Mouse (Mus musculus): Measurements from ENCODE around the gene Hist2h3c2. TPM values are rescaled to one million over a fixed set of nuclear protein-coding genes. Genes with fewer than 3 reads are reported as not detected.
A peak's percentile ranks its signal among the peaks of the same experiment; 100 is the strongest.

Hist2h3c2 gene
- polyA plus RNA-seq, 1 experiment from 2014 or later, result 5.3 TPM

- peak within 1 kb of the TSS; percentile 59 for H3K4me3 ChIP-seq (ENCODE audit: low read depth, low read length)
- WGBS, result under 1% methylated on average over 31 of the region's 40 CpGs
- peak within 1 kb of the TSS; percentile 99 for H3K27ac ChIP-seq (replicated peaks; ENCODE audit: low read depth, low read length)
- ATAC-seq (ENCODE audit: low read depth) (peak; percentile 90), DNase-seq (ENCODE audit: low spot score) (peak; percentile 98)
- peak within 1 kb of the TSS; percentile 76 for H3K4me2 ChIP-seq (ENCODE audit: low read depth, low read length)
- H3K27me3 ChIP-seq (replicated peaks; ENCODE audit: control insufficient read depth, insufficient read depth, low read length), result no peaks in the 10 kb centered on the region
- no peaks in the 10 kb centered on the region for H3K9me3 ChIP-seq (ENCODE audit: control insufficient read depth, low read length)
- H3K9ac ChIP-seq (ENCODE audit: low read depth, low read length), result peak within 1 kb of the TSS; percentile 83
- H3K4me1 ChIP-seq (ENCODE audit: control insufficient read depth, insufficient read depth, low read length), result peaks cover 17% of the 10 kb centered on the region
- no peaks in the 10 kb centered on the region for H3K36me3 ChIP-seq (ENCODE audit: control insufficient read depth, insufficient read depth, low read length)
These were observed 24.1 kb upstream of the Hist2h3c2 start, which contains the start of gene Hist2h4 for GRCm38 (mm10) chr3:96262979-96263550. Gene Hist2h4 (minus strand): TSS chr3:96263311.

GRCm38 (mm10) chr3:96262216-96262875, 23.4 kb upstream of the Hist2h3c2 start:
- Histone ChIP-seq H3K4me2 (ENCODE audit: low read depth, low read length) (peak overlapping the region; percentile 76), H3K27ac (replicated peaks; ENCODE audit: low read depth, low read length) (peak overlapping the region; percentile 99), H3K27me3 (replicated peaks; ENCODE audit: control insufficient read depth, insufficient read depth, low read length) (no peaks in the 10 kb centered on the region), H3K36me3 (ENCODE audit: control insufficient read depth, insufficient read depth, low read length) (no peaks in the 10 kb centered on the region), H3K4me3 (ENCODE audit: low read depth, low read length) (peak overlapping the region; percentile 59), H3K4me1 (ENCODE audit: control insufficient read depth, insufficient read depth, low read length) (peaks cover 15% of the 10 kb centered on the region), H3K9ac (ENCODE audit: low read depth, low read length) (peak overlapping the region; percentile 83), H3K9me3 (ENCODE audit: control insufficient read depth, low read length) (no peaks in the 10 kb centered on the region)
- peak; percentile 95 for DNase-seq (ENCODE audit: low spot score)
- under 1% methylated on average over 19 of the region's 19 CpGs for WGBS
- peak; percentile 85 for ATAC-seq (ENCODE audit: low read depth)

- Histone ChIP-seq H3K9me3 (ENCODE audit: control insufficient read depth, low read length) (no peaks in the 10 kb centered on the region), H3K36me3 (ENCODE audit: control insufficient read depth, insufficient read depth, low read length) (no peaks in the 10 kb centered on the region), H3K27ac (replicated peaks; ENCODE audit: low read depth, low read length) (peak overlapping the region; percentile 99), H3K9ac (ENCODE audit: low read depth, low read length) (peak overlapping the region; percentile 83; the same call in 1 of the 2 replicates), H3K27me3 (replicated peaks; ENCODE audit: control insufficient read depth, insufficient read depth, low read length) (no peaks in the 10 kb centered on the region), H3K4me2 (ENCODE audit: low read depth, low read length) (peak overlapping the region; percentile 76), H3K4me3 (ENCODE audit: low read depth, low read length) (peak overlapping the region; percentile 59), H3K4me1 (ENCODE audit: control insufficient read depth, insufficient read depth, low read length) (peaks cover 15% of the 10 kb centered on the region)
- WGBS, result 53% methylated on average over 3 of the region's 3 CpGs
- no peak for DNase-seq (ENCODE audit: low spot score)
- ATAC-seq (ENCODE audit: low read depth), result no peak
These were observed 22.7 kb upstream of the Hist2h3c2 start for GRCm38 (mm10) chr3:96261623-96262022.

GRCm38 (mm10) chr3:96260220-96260619, 21.3 kb upstream of the Hist2h3c2 start:
- H3K4me2 ChIP-seq (ENCODE audit: low read depth, low read length), result no peak overlapping the region
- H3K4me1 ChIP-seq (ENCODE audit: control insufficient read depth, insufficient read depth, low read length), result peaks cover 15% of the 10 kb centered on the region
- no peaks in the 10 kb centered on the region for H3K9me3 ChIP-seq (ENCODE audit: control insufficient read depth, low read length)
- no peak for ATAC-seq (ENCODE audit: low read depth)
- H3K27ac ChIP-seq (replicated peaks; ENCODE audit: low read depth, low read length), result no peak overlapping the region
- WGBS, result 92% methylated on average over 5 of the region's 5 CpGs
- H3K4me3 ChIP-seq (ENCODE audit: low read depth, low read length), result no peak overlapping the region
- no peak overlapping the region for H3K9ac ChIP-seq (ENCODE audit: low read depth, low read length)
- no peak for DNase-seq (ENCODE audit: low spot score)
- no peaks in the 10 kb centered on the region for H3K36me3 ChIP-seq (ENCODE audit: control insufficient read depth, insufficient read depth, low read length)
- no peaks in the 10 kb centered on the region for H3K27me3 ChIP-seq (replicated peaks; ENCODE audit: control insufficient read depth, insufficient read depth, low read length)

- H3K9ac ChIP-seq (ENCODE audit: low read depth, low read length), result no peak overlapping the region
- 61% methylated on average over 3 of the region's 3 CpGs for WGBS
- H3K9me3 ChIP-seq (ENCODE audit: control insufficient read depth, low read length), result no peaks in the 10 kb centered on the region
- no peaks in the 10 kb centered on the region for H3K36me3 ChIP-seq (ENCODE audit: control insufficient read depth, insufficient read depth, low read length)
- no peak for ATAC-seq (ENCODE audit: low read depth)
- no peak overlapping the region for H3K27ac ChIP-seq (replicated peaks; ENCODE audit: low read depth, low read length)
- H3K4me3 ChIP-seq (ENCODE audit: low read depth, low read length), result no peak overlapping the region
- DNase-seq (ENCODE audit: low spot score), result no peak
- peaks cover 3% of the 10 kb centered on the region; the same call in 1 of the 2 replicates for H3K4me1 ChIP-seq (ENCODE audit: control insufficient read depth, insufficient read depth, low read length)
- no peak overlapping the region for H3K4me2 ChIP-seq (ENCODE audit: low read depth, low read length)
- no peaks in the 10 kb centered on the region for H3K27me3 ChIP-seq (replicated peaks; ENCODE audit: control insufficient read depth, insufficient read depth, low read length)
These were observed 18.3 kb upstream of the Hist2h3c2 start for GRCm38 (mm10) chr3:96257190-96257589.

- ATAC-seq (ENCODE audit: low read depth), result no peak
- no peak overlapping the region for H3K4me3 ChIP-seq (ENCODE audit: low read depth, low read length)
- no peak overlapping the region for H3K4me2 ChIP-seq (ENCODE audit: low read depth, low read length)
- no peak overlapping the region for H3K9ac ChIP-seq (ENCODE audit: low read depth, low read length)
- no peaks in the 10 kb centered on the region for H3K36me3 ChIP-seq (ENCODE audit: control insufficient read depth, insufficient read depth, low read length)
- WGBS, result 67% methylated on average over 5 of the region's 5 CpGs
- no peak for DNase-seq (ENCODE audit: low spot score)
- H3K9me3 ChIP-seq (ENCODE audit: control insufficient read depth, low read length), result no peaks in the 10 kb centered on the region
- H3K4me1 ChIP-seq (ENCODE audit: control insufficient read depth, insufficient read depth, low read length), result no peaks in the 10 kb centered on the region
- H3K27ac ChIP-seq (replicated peaks; ENCODE audit: low read depth, low read length), result no peak overlapping the region
- no peaks in the 10 kb centered on the region for H3K27me3 ChIP-seq (replicated peaks; ENCODE audit: control insufficient read depth, insufficient read depth, low read length)
These were observed 17.1 kb upstream of the Hist2h3c2 start for GRCm38 (mm10) chr3:96255926-96256593.

- Histone ChIP-seq H3K4me2 (ENCODE audit: low read depth, low read length) (no peak overlapping the region), H3K4me1 (ENCODE audit: control insufficient read depth, insufficient read depth, low read length) (0 out of 2 replicates have a peak, but pooled peaks cover 3% of the 10 kb centered on the region), H3K4me3 (ENCODE audit: low read depth, low read length) (no peak overlapping the region), H3K9me3 (ENCODE audit: control insufficient read depth, low read length) (no peaks in the 10 kb centered on the region), H3K27me3 (replicated peaks; ENCODE audit: control insufficient read depth, insufficient read depth, low read length) (no peaks in the 10 kb centered on the region), H3K27ac (replicated peaks; ENCODE audit: low read depth, low read length) (no peak overlapping the region), H3K9ac (ENCODE audit: low read depth, low read length) (no peak overlapping the region), H3K36me3 (ENCODE audit: control insufficient read depth, insufficient read depth, low read length) (no peaks in the 10 kb centered on the region)
- DNase-seq (ENCODE audit: low spot score) (peak; percentile 75), ATAC-seq (ENCODE audit: low read depth) (peak; percentile 70; the same call in 1 of the 2 replicates)
- 37% methylated on average over 10 of the region's 10 CpGs for WGBS
These were observed 15.9 kb upstream of the Hist2h3c2 start for GRCm38 (mm10) chr3:96254683-96255355.

GRCm38 (mm10) chr3:96251787-96252186, 12.9 kb upstream of the Hist2h3c2 start:
- no peaks in the 10 kb centered on the region for H3K9me3 ChIP-seq (ENCODE audit: control insufficient read depth, low read length)
- H3K4me2 ChIP-seq (ENCODE audit: low read depth, low read length), result no peak overlapping the region
- H3K4me1 ChIP-seq (ENCODE audit: control insufficient read depth, insufficient read depth, low read length), result peaks cover 6% of the 10 kb centered on the region; the same call in 1 of the 2 replicates
- no peak for ATAC-seq (ENCODE audit: low read depth)
- no peaks in the 10 kb centered on the region for H3K27me3 ChIP-seq (replicated peaks; ENCODE audit: control insufficient read depth, insufficient read depth, low read length)
- no peaks in the 10 kb centered on the region for H3K36me3 ChIP-seq (ENCODE audit: control insufficient read depth, insufficient read depth, low read length)
- H3K27ac ChIP-seq (replicated peaks; ENCODE audit: low read depth, low read length), result no peak overlapping the region
- DNase-seq (ENCODE audit: low spot score), result no peak
- no peak overlapping the region for H3K4me3 ChIP-seq (ENCODE audit: low read depth, low read length)
- WGBS, result 79% methylated on average over 3 of the region's 3 CpGs
- no peak overlapping the region for H3K9ac ChIP-seq (ENCODE audit: low read depth, low read length)
